Mouse (Mus musculus): Measurements from ENCODE around the gene 1600002K03Rik. TPM values are rescaled to one million over a fixed set of nuclear protein-coding genes. Genes with fewer than 3 reads are reported as not detected.
A peak's percentile ranks its signal among the peaks of the same experiment; 100 is the strongest.
"Not testable (repeated sequence)": the region's sequence is repeated elsewhere in the genome, so short reads cannot be mapped to it uniquely, and the experiment has no call there.

The 1600002K03Rik gene
- total RNA-seq, 2 experiments from 2014 or later, result 5.4 to 6.5 TPM

DNA sequence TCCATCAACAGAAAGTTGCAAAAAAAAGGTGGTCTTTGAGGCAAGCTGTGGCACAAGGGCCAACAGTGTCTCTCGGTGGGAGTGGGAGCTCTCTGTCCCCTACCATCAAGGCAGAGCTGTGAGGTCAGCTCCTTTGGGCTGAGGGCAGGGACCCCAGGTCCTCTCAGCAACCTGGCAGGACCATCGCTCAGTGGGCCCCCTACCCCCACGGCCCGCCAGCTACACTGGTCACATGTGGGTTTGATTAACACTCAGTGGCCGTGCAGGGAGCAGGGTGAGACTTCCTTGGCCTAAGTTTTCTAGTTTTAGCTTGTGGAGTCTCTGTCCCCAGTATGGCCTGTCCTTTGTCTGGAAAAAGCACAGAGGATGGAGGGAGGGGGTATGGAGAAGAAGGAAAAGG, 8.1 kb downstream of the 1600002K03Rik start:
- no peak for DNase-seq (ENCODE audit: low spot score)

DNA sequence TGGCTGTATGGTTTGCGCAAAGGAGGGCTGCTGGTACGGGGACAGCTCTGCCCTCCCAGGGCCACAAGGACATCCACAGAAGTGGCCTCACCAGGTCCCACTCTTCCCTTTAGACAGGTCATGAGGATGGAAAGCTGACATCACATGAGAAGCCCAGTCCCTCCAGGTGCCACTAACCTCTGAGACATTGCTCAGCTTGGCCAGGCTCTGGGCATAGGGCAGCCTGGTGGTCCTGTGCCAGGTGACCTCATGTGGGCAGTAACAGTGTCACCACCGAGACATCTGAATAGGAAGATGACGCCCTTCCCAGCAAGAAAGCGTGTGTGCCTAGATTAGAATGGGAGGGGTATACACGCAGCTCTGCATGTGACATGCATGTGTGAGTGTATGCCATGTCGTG, 9.8 kb downstream of the 1600002K03Rik start:
- DNase-seq (ENCODE audit: low spot score), result no peak

DNA sequence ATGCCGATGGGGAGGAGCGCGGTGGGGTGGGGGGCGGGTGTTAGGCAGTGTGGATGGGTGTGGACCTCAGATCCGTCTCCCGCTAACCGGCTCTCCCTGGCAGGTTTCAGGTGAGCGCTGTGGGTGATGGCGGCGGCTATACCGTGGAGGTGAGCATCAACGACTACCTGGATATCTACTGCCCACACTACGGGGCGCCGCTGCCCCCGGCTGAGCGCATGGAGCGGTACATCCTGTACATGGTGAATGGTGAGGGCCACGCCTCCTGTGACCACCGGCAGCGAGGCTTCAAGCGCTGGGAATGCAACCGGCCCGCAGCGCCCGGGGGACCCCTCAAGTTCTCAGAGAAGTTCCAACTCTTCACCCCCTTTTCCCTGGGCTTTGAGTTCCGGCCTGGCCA, 13.9 kb downstream of the 1600002K03Rik start:
- no peak for DNase-seq (ENCODE audit: low spot score)

DNA sequence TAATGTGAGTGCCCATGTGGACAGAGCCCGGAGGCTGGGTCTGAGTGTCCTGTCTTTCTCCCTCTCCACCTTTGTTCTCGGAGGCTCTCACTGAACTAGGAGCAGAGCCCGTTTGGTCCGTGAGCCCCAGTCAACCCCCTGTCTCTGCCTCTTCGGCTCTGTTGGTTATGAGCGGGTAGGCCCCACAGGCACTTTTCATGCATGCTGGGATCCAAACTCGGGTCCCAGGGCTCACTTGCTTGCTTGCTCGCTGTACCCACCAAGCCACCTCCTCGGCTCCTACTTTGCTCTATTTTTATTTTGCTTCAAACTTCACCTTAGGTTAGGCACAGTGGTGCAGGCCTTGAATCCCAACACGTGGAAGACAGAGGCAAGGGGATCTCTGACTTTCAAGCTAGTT, 15.0 kb downstream of the 1600002K03Rik start:
- DNase-seq (ENCODE audit: low spot score), result no peak

DNA sequence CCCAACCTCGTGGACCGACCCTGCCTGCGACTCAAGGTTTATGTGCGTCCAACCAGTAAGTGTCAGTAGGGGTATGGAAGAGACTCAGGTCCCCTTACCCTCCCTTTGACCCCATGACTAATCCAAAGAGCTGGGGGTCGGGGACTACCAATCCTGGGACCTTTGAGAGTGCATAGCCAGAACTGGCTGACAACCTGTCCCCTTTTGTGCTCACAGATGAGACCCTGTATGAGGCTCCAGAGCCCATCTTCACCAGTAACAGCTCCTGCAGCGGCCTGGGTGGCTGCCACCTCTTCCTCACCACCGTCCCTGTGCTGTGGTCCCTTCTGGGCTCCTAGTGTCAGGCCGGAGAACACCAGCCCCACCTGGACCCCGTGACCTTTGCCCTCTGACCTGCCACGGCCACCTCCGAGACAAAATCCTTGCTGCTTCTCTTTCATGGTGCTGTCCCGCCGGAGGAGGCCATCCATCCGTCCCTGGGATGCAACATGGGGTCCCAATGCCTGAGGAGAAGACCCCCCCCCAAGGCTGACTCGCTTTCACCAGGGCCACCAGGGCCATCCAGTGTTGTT, 15.8 kb downstream of the 1600002K03Rik start:
- DNase-seq (ENCODE audit: low spot score), result no peak

DNA sequence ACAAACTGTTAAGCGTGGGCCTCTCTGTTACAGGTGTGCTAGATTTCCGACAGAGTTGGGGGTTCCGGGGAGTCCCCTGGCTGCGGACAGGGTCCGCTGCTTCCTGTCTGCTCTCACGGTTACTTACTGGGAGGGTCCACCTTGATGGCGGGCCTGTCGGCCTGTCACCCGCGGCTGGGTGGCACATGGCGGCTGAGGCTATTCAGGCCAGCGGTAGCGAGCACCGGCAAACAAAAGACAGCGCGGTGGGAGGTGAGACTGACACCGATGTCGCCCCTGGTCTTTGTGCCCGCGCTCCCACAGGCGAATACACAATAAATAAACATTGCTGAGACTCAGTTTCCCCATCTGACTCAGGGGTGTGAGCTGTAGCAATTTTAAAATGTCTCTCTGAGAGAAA, 17.3 kb downstream of the 1600002K03Rik start:
- no peak for DNase-seq (ENCODE audit: low spot score)

DNA sequence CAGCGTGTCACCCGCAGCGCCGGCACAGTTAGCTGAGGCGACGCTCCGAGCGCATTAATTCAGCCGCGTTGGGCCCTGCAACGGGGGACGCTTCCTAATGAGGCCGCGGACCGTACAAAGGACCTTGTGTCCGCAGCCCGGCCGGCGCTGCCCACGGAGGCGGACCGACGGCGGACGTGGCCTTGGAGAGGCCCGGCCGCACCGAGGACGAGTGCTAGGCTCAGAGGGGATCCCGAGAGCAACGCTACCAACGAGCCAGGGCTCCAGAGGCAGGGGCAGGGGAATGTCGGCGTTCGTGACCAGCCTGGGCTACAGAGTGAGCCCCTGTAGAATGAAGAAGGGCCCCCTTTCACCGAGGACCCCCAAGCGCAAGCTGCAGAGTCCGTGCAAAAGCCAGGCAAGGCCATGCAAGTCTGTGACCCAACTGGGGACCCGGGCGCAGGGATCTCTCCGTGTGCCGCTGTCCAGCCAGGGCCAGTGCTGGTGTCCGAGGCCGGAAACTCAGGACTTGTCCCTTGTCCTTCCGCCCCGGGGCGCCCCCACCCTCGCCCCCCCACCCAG, 17.8 kb downstream of the 1600002K03Rik start:
- DNase-seq (ENCODE audit: low spot score), result no peak

DNA sequence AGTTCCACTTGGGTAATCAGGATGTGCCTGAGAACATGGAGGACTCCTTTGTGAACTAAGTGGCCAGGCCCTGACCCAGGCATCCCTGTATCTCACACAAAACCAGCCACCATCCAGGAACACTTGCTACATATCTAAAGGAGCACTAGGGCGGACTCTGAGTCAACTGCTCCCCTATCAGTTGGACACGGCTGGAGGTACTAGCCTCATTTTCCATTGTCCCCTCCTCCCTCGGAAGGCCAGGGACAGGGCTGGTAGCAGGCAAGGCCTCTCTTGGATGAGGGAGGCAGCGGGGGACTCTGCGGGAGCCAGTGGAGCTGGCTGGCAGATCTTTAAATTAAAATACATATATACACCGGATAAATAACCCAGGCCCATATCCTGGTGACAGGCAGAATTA, 21.2 kb downstream of the 1600002K03Rik start:
- no peak for DNase-seq (ENCODE audit: low spot score)

DNA sequence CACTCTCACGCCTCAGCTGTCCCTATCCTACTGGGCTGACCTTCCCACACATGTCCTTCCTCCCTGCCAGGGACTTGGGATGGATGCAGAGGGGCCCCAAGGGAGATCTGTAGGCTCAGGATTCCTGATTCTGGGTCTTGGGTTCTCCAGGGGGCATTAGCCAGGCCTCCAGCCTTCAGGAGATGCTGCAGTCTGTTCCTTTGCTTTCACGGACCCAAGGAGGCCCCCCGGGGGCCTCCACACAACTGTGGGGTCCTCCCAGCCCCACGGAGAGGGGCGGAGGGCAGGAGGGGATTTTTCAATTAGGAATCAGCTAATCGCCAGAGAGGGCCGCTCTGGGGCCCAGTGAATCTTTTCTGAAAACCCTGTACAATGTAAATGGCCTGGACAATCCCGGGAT, 21.7 kb downstream of the 1600002K03Rik start:
- DNase-seq (ENCODE audit: low spot score), result no peak

DNA sequence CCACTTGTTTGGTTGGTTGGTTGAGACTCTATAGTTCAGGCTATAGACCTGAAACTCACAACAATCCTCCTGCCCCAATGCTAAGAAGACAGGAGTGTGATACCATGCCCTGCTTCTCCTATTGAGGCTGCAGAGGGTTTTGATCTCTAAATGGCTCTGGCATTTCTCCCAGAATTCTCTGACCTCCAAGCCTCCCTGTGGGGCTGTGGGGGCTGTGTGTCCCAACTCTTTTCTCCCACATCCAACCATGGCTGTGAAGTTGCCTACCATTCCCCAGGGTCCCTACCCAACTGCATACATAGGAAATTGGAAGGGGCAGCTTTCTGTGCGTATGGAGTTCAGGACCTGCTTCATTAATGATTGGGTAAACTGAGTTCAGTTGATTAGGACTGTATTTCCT, 23.4 kb downstream of the 1600002K03Rik start:
- no peak for DNase-seq (ENCODE audit: low spot score)

DNA sequence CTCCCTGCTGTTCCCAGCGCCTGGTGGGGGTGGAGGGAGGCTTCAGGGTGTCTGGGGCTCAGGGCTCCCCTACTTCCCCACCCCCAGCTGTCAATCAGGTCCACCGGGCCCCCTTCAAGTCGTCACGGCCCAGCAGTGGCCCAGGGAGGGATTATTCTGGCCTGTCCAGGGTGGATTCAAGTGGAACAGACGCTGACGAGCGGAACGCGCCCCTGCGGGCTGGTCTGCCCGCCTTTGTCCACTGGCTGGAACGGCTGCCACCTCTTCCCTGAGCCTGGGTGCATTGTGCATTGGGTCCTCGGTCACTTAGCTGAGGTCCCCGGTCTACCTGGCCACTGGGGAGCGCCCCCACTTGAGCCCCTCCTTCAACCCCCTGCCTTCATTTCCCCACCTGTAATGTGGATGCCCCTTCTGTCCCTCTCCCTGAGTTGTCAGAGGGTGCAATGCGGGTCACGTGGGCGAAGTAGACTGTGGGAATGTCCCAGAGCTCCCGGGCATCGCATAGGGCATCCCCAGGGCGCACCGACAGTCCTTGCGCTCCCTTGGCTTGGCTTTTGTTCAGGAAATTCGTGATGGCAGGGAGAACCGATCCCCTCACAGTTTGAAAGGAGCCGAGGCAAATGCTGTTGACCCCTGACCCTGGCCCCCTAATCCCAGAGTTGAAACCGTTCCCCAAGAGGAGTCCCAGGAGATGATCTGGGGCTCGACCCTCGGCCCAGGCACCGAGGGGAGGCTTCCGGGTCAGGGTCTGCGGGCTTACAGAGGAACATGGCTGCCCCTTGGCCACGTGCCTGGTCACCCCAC, 24.2 kb downstream of the 1600002K03Rik start:
- no peak for DNase-seq (ENCODE audit: low spot score)

DNA sequence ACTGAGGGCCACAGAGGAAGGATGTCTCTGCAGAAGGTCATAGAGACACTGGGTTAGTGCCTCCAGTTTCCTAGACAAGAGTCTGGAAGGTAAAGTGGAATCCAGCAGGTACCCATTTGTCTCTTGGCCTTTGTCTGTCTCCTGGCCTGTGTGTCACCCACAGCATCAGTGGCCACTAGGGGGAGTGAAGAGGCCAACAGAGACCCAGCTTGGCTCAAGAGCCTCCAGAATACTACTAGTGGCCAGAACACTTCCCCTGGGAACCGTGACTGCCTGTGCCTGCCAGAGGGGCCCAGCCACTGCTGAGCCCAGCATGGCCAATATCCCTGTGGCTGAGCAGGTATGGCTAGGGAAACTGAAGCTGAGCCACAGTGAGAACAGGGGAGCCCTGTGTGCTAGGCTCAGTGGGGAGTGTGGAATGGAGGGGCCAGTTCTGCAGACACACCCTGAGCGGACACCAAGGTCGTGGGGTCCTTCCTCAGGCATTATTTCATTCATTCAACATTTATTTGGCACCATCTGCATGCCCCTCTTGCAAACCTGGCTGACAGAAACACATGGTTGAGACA, 26.8 kb downstream of the 1600002K03Rik start:
- DNase-seq (ENCODE audit: low spot score), result peak; percentile 89

DNA sequence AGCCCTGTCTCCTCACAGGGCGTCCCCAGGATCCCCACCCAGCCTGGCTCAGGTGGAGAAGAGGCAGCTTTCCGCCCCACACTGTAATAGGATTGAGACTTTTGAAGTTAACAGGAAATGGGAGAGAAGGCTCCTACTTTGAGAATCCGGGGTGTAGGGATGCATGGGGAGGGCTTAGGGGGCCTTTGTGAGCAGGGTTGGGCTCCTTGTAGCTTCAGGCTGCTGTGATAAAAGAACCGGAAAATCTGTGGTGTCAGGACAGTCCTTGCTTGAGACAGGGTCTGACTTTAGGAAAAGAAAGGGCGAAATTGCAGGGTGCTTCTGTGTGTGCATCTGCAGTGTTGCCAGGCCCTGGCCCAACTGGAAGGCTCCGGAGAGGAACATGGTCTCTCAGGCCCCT, 27.7 kb downstream of the 1600002K03Rik start:
- no peak for DNase-seq (ENCODE audit: low spot score)

DNA sequence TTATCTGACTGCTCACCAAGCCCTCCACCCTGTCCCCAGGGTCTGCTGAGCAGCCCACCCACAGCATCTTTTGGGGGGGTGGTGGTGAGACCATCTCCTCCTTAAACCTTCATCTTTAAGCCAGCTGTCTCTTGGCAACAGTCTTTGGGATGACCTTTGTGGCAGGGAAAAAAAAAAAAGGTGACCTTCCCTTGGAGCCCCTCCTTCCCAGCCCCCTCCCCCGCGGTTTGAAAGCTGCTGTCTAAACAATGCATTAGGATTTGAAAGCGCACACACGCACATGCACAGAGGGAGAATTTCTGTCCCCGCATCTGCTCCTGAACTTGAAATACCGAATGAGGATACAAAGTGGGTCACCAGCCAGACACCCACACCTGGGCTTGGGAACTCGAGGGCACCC, 31.3 kb downstream of the 1600002K03Rik start:
- no peak for DNase-seq (ENCODE audit: low spot score)

DNA sequence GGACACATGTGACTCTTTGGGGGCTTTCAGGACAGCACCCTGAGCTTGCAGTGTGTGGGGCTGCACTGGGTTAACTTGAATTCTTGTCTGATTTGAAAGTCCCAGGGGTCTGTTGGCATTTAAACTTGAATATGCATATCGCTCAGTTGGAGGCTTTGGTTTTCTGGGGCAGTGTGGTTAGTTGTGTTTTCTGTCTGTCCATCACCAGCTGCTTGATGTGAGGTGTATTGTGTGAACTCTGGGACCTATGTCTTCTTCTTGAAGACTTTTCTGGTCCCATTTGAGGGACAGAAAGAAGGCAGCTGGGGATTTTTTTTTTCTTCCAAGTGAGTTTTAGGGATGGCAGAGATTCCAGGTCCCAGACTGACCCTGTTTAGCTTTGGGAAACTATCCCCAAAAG, 34.5 kb downstream of the 1600002K03Rik start:
- DNase-seq (ENCODE audit: low spot score), result no peak

DNA sequence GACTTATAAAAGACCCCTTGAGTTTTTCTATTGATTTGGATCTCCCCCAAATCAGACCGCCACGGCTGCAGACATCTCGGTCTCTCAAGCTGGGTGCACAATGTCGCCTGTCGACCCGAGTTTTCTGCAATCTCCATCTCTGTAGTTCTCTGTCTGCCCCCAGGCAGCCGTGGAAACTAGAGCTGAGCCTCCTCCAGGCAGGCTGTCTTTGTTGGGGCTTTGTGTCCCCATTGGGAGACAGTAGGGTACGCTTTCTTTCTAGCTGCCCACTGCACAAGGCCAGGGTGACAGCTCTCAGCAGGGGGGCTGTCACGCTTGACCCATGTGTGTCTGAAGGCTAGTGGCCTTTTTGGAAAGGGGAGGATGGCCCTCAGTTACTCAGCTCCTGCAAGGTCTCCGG, 34.9 kb downstream of the 1600002K03Rik start:
- no peak for DNase-seq (ENCODE audit: low spot score)

DNA sequence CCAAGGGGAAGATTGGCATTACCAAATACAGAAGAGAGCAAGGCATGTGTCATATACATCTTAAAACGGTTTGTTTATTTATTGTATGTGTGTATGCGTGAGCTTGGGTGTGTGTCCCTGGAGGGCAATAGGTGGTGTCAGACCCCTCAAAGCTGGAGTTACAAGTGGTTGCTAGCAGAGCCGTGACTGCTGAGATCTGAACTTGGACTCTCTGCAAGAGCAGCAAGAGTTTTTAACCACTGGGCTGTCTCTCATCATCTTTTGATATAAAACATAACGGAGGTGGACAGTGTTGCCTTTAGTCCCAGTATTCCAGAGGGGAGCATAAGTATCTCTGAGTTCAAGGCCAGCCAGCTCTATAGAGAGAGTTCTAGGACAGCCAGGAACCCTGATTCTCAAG, 35.5 kb downstream of the 1600002K03Rik start:
- no peak for DNase-seq (ENCODE audit: low spot score)

DNA sequence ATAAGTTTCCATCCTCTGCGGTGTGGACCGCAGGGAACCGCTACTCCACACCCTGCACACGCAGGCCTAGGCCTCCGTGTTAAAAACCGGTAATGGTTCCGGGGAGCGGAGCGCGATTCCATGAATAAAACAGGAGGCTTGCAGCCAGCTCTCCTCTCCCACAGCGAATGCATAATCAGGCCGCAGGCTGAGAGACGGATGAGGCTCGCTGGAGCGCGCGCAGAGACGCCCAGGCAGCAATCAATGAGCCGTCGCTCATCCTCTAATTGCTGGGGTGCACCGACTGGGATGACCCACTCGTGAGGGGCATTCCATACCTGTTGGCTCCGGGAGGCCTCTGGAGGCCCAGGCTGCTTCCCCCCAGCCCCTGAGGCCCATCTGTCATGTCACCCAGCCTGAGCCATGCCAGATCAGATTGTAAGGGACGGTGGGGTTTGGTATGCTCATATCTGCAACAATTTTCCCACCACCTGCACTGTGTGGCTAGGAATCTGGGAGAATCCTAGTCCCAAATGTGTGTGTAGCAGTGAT, 36.2 kb downstream of the 1600002K03Rik start:
- DNase-seq (ENCODE audit: low spot score), result no peak

DNA sequence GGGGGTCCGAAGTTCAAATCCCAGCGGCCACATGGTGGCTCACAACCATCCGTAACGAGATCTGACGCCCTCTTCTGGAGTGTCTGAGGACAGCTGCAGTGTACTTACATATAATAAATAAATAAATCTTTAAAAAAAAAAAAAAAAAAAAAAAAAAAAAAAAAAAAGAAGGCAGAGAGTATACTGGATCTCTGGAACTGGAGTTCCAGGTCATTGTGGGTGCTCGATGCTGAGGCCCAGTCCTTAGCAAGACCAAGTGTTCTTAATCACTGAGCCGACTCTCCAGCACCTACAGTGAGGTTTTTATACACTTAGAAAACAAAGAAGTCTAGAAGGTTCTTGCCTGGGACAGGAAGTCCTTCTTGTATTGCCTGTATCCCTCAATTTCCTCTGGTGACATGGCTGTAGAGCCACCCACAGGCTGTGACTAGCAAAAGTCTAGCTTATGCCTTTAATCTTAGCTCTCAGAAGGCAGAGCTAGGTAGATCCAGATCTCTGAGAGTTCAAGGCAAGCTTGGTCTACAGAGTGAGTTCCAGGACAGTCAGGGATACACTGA, 38.9 kb downstream of the 1600002K03Rik start:
- DNase-seq (ENCODE audit: low spot score), result not testable (repeated sequence)

DNA sequence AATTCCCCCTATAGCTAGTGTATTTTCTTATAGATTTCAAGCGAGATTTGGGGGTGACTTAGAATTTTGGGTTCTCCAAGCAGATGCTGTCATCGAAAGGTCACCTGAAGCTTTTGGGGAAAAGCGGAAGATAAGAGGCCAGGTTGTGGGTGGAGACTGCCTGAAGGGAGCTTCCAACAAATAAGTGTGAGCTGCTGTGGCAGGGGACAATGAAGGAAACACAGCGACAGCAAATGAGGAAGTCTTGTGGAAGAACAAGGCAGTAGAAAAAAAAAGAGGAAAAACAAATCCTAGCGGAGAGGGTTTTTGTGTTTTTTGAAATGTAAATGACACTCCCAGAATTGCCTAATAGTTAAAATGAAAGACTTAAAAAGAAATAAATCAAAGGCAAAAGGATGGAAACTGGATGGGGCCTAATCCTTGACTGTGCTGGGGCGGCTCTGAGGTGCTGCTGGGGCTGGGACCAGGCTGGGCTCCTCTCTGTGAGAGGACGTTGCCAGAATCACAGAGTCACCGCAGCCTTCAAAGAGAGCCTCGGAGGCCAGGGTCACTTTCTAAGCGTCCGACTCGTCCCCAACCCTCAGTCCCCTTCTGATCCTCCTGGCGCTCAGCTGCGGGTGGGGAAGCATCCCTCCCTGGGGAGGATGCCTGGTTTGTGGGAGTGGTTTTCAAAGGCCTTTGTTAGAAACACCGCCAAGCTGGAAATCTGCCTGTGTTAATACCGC, 42.5 kb downstream of the 1600002K03Rik start:
- DNase-seq (ENCODE audit: low spot score), result no peak

DNA sequence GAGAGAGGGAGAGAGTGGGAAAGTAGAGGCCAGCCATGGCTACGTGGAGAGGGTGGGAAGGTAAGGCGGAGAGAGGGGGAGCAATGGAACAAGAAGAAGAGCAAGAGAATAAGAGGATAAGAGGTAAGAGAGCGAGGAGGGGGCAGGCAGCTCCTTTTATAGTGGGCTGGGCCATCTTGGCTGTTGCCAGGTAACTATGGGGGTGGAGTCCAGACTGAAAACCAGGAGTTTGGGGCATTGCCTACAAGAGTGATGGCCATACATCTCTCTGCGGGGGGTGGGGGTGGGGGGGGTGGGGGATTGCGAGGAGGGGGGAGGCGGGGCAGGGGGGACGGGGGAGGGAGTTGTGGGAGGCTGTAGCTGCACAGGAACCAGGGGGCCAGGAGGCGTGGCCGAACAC, 47.9 kb downstream of the 1600002K03Rik start:
- no peak for DNase-seq (ENCODE audit: low spot score)

Data from gastrocnemius, adult 18-20 months (tissue).